In genomic region chr4:141259413-141259812, GRCm38 (mm10) we compare ENCODE assay signal across 26 mouse cellular contexts. TPM values are rescaled to one million over a fixed set of nuclear protein-coding genes. Genes with fewer than 3 reads are reported as not detected.
DNase-seq lines count a peak whose midpoint lies in the region; ATAC-seq lines count a peak whose summit lies in the region.
"Had no signal": no experiment of that assay in that cellular context is flagged by ENCODE, and none has a peak within 500 bp of the region (broad histone marks: within the 10 kb centered on the region; RNA-seq: fewer than 3 reads in every experiment).

No protein-coding gene starts in this region.

- no peak overlapping the region for H3K9ac ChIP-seq in heart, embryonic 13.5 days
- H3K9ac ChIP-seq in lung, embryonic 16.5 days (ENCODE audit: low read length), result 0 out of 2 replicates have a peak overlapping the region, but pooled peaks have one; percentile 50
- 0 out of 2 replicates have a peak overlapping the region, but pooled peaks have one; percentile 6 for H3K9ac ChIP-seq in stomach, embryonic 16.5 days (ENCODE audit: low read length)
- no peak overlapping the region for H3K9ac ChIP-seq in hindbrain, embryonic 11.5 days (ENCODE audit: low read depth, low read length)
- H3K9ac ChIP-seq in forebrain, embryonic 14.5 days (ENCODE audit: low read length), result no peak overlapping the region
- H3K9ac ChIP-seq: forebrain, embryonic 13.5 days; hindbrain, embryonic 14.5 days; midbrain, embryonic 12.5 days had no signal

- 70% methylated on average over 12 of the region's 12 CpGs for WGBS in heart, embryonic 13.5 days
- 66% methylated on average over 12 of the region's 12 CpGs for WGBS in lung, embryonic 16.5 days
- 73% methylated on average over 12 of the region's 12 CpGs for WGBS in stomach, embryonic 16.5 days
- 84% methylated on average over 12 of the region's 12 CpGs for WGBS in hindbrain, embryonic 11.5 days
- WGBS in forebrain, embryonic 14.5 days, result 79% methylated on average over 12 of the region's 12 CpGs

- H3K4me3 ChIP-seq in heart, embryonic 13.5 days, result peak overlapping the region; percentile 16; the same call in 1 of the 2 replicates
- H3K4me3 ChIP-seq in lung, embryonic 16.5 days (ENCODE audit: low read length), result no peak overlapping the region; the same call in 1 of the 2 replicates
- no peak overlapping the region for H3K4me3 ChIP-seq in stomach, embryonic 16.5 days (replicated peaks; ENCODE audit: low read length)
- no peak overlapping the region for H3K4me3 ChIP-seq in hindbrain, embryonic 11.5 days (ENCODE audit: low read depth, low read length)
- H3K4me3 ChIP-seq in forebrain, embryonic 14.5 days (ENCODE audit: low read depth, low read length), result no peak overlapping the region
- H3K4me3 ChIP-seq: forebrain, embryonic 13.5 days; midbrain, embryonic 12.5 days had no signal

- no peaks in the 10 kb centered on the region; the same call in 1 of the 2 replicates for H3K27me3 ChIP-seq in heart, embryonic 13.5 days (replicated peaks)
- H3K27me3 ChIP-seq in lung, embryonic 16.5 days (ENCODE audit: control insufficient read depth, insufficient read depth, low read depth, low read length), result no peaks in the 10 kb centered on the region
- H3K27me3 ChIP-seq in stomach, embryonic 16.5 days (ENCODE audit: control insufficient read depth, insufficient read depth, low read length), result no peaks in the 10 kb centered on the region
- H3K27me3 ChIP-seq in hindbrain, embryonic 11.5 days (ENCODE audit: control insufficient read depth, insufficient read depth, low read length), result no peaks in the 10 kb centered on the region
- no peaks in the 10 kb centered on the region for H3K27me3 ChIP-seq in forebrain, embryonic 14.5 days (replicated peaks; ENCODE audit: control insufficient read depth, insufficient read depth, low read length)
- H3K27me3 ChIP-seq: forebrain, embryonic 13.5 days; midbrain, embryonic 12.5 days had no signal

- H3K4me1 ChIP-seq in heart, embryonic 13.5 days, result 0 out of 2 replicates have a peak, but pooled peaks cover 7% of the 10 kb centered on the region
- peaks cover 13% of the 10 kb centered on the region for H3K4me1 ChIP-seq in lung, embryonic 16.5 days (replicated peaks; ENCODE audit: control insufficient read depth, insufficient read depth, low read length)
- peaks cover 22% of the 10 kb centered on the region; the same call in 1 of the 2 replicates for H3K4me1 ChIP-seq in stomach, embryonic 16.5 days (ENCODE audit: control insufficient read depth, insufficient read depth, low read length)
- H3K4me1 ChIP-seq in hindbrain, embryonic 11.5 days (replicated peaks; ENCODE audit: control insufficient read depth, insufficient read depth, low read length), result no peaks in the 10 kb centered on the region
- no peaks in the 10 kb centered on the region for H3K4me1 ChIP-seq in forebrain, embryonic 14.5 days (ENCODE audit: control insufficient read depth, insufficient read depth, low read length)
- H3K4me1 ChIP-seq: midbrain, embryonic 12.5 days had no signal

- no peaks in the 10 kb centered on the region for H3K36me3 ChIP-seq in heart, embryonic 13.5 days
- H3K36me3 ChIP-seq in lung, embryonic 16.5 days (ENCODE audit: control insufficient read depth, insufficient read depth, low read length), result peaks cover 9% of the 10 kb centered on the region
- H3K36me3 ChIP-seq in stomach, embryonic 16.5 days (ENCODE audit: control insufficient read depth, insufficient read depth, low read length), result peaks cover 5% of the 10 kb centered on the region; the same call in 1 of the 2 replicates
- no peaks in the 10 kb centered on the region for H3K36me3 ChIP-seq in hindbrain, embryonic 11.5 days (ENCODE audit: control insufficient read depth, insufficient read depth, low read length)
- H3K36me3 ChIP-seq in forebrain, embryonic 14.5 days (ENCODE audit: control insufficient read depth, insufficient read depth, low read length), result no peaks in the 10 kb centered on the region
- H3K36me3 ChIP-seq: G1E; heart, embryonic 10.5 days; midbrain, embryonic 12.5 days had no signal

- no peak overlapping the region for H3K27ac ChIP-seq in heart, embryonic 13.5 days (replicated peaks)
- peak overlapping the region; percentile 59; the same call in 1 of the 2 replicates for H3K27ac ChIP-seq in lung, embryonic 16.5 days (ENCODE audit: low read length)
- 0 out of 2 replicates have a peak overlapping the region, but pooled peaks have one; percentile 47 for H3K27ac ChIP-seq in stomach, embryonic 16.5 days (ENCODE audit: low read length)
- no peak overlapping the region for H3K27ac ChIP-seq in hindbrain, embryonic 11.5 days (ENCODE audit: low read depth, low read length)
- H3K27ac ChIP-seq in forebrain, embryonic 14.5 days (ENCODE audit: low read depth, low read length), result no peak overlapping the region
- H3K27ac ChIP-seq: forebrain, embryonic 13.5 days; heart, embryonic 10.5 days; hindbrain, embryonic 14.5 days; midbrain, embryonic 12.5 days had no signal

- ATAC-seq in heart, embryonic 13.5 days (ENCODE audit: extremely low read depth, insufficient number of reproducible peaks, low FRiP score, low TSS enrichment), result no peak
- no peak for ATAC-seq in lung, embryonic 16.5 days (ENCODE audit: low read depth)
- ATAC-seq in stomach, embryonic 16.5 days (ENCODE audit: insufficient read depth, low FRiP score), result no peak
- no peak for ATAC-seq in hindbrain, embryonic 11.5 days (ENCODE audit: low FRiP score)
- no peak for ATAC-seq in forebrain, embryonic 14.5 days
- ATAC-seq: activated CD4-positive, CD25-positive, alpha-beta regulatory T cell, adult 4 months; CD4-positive, CD25-positive, alpha-beta regulatory T cell, adult 4 months; inflammation-experienced regulatory T-cells, adult 6 months had no signal

- DNase-seq in heart, postnatal 25 days (ENCODE audit: low spot score), result no peak
- DNase-seq in lung, postnatal 4 days, result no peak
- DNase-seq in fibroblast of lung, adult 2 months (ENCODE audit: low read depth), result peak; percentile 49
- DNase-seq in hindbrain, embryonic 11.5 days (ENCODE audit: low spot score), result no peak
- no peak for DNase-seq in forebrain, embryonic 14.5 days (ENCODE audit: low spot score)
- DNase-seq: adrenal gland, adult 8-10 months; cerebellum, adult 8-10 months; kidney, adult 9 months; kidney, postnatal 14 days; left cerebral cortex, postnatal 4 days; right cerebral cortex, postnatal 14 days; thymus, postnatal 25 days had no signal

- 0 out of 2 replicates have a peak, but pooled peaks cover 7% of the 10 kb centered on the region for H3K9me3 ChIP-seq in heart, embryonic 13.5 days
- no peaks in the 10 kb centered on the region for H3K9me3 ChIP-seq in lung, embryonic 16.5 days (ENCODE audit: control insufficient read depth, low read length)
- no peaks in the 10 kb centered on the region for H3K9me3 ChIP-seq in stomach, embryonic 16.5 days (replicated peaks; ENCODE audit: control insufficient read depth, low read length)
- H3K9me3 ChIP-seq in hindbrain, embryonic 11.5 days (ENCODE audit: control insufficient read depth, low read length), result no peaks in the 10 kb centered on the region
- no peaks in the 10 kb centered on the region for H3K9me3 ChIP-seq in forebrain, embryonic 14.5 days (replicated peaks; ENCODE audit: control insufficient read depth, low read length)
- H3K9me3 ChIP-seq: forebrain, embryonic 13.5 days; G1E; heart, embryonic 10.5 days; midbrain, embryonic 12.5 days had no signal

- peak overlapping the region; percentile 55; the same call in 1 of the 2 replicates for H3K4me2 ChIP-seq in heart, embryonic 13.5 days
- H3K4me2 ChIP-seq in lung, embryonic 16.5 days (ENCODE audit: low read depth, low read length), result peak overlapping the region; percentile 54
- peak overlapping the region; percentile 47 for H3K4me2 ChIP-seq in stomach, embryonic 16.5 days (ENCODE audit: low read depth, low read length)
- H3K4me2 ChIP-seq in hindbrain, embryonic 11.5 days (replicated peaks; ENCODE audit: low read depth, low read length), result no peak overlapping the region
- no peak overlapping the region for H3K4me2 ChIP-seq in forebrain, embryonic 14.5 days (ENCODE audit: low read length)
- H3K4me2 ChIP-seq: liver, embryonic 11.5 days; midbrain, embryonic 12.5 days had no signal

- intact Hi-C loops in heart, postnatal 25 days (cut with DNase I), result no loop called here

RNA-seq across cellular contexts. Expression of gene Arhgef19, which starts 20.1 kb away (rescaled TPM):
- 2.2 and 3.1 TPM in 2 replicates for polyA plus RNA-seq in heart, embryonic 13.5 days (2015; fragmentation: Nextera tagmentation; extraction: Ambion mirVana)
- total RNA-seq in heart, postnatal 25 days (2021), result 10 to 100 TPM; 28.5 to 36.4 TPM
- polyA plus RNA-seq in lung, embryonic 16.5 days (2015; fragmentation: Nextera tagmentation; extraction: Ambion mirVana), result 17.7 and 18.0 TPM in 2 replicates
- 16.1 and 18.9 TPM in 2 replicates for polyA plus RNA-seq in stomach, embryonic 16.5 days (2015; fragmentation: Nextera tagmentation; extraction: Ambion mirVana)
- 2.1 and 3.1 TPM in 2 replicates for polyA plus RNA-seq in hindbrain, embryonic 11.5 days (2014; fragmentation: Nextera tagmentation; extraction: Ambion mirVana)
- polyA plus RNA-seq in forebrain, embryonic 14.5 days (2014; fragmentation: Nextera tagmentation; extraction: Ambion mirVana), result 0.65 and 1.1 TPM in 2 replicates
- total RNA-seq: G1E; megakaryocyte, adult 5-6 weeks; neutrophil, adult 5-6 weeks had no signal
- polyA plus RNA-seq: activated CD4-positive, CD25-positive, alpha-beta regulatory T cell, adult 4 months; CD4-positive, CD25-positive, alpha-beta regulatory T cell, adult 4 months; G1E; inflammation-experienced regulatory T-cells, adult 6 months had no signal

RNA-seq across cellular contexts. Expression of gene Epha2, which starts 41.6 kb away (rescaled TPM):
- polyA plus RNA-seq in heart, embryonic 13.5 days (2015; fragmentation: Nextera tagmentation; extraction: Ambion mirVana), result 4.0 and 4.3 TPM in 2 replicates
- 1 to 10 TPM; 6.8 to 7.7 TPM for total RNA-seq in heart, postnatal 25 days (2021)
- polyA plus RNA-seq in lung, embryonic 16.5 days (2015; fragmentation: Nextera tagmentation; extraction: Ambion mirVana), result 11.6 and 11.8 TPM in 2 replicates
- 9.5 and 12.1 TPM in 2 replicates for polyA plus RNA-seq in stomach, embryonic 16.5 days (2015; fragmentation: Nextera tagmentation; extraction: Ambion mirVana)
- polyA plus RNA-seq in hindbrain, embryonic 11.5 days (2014; fragmentation: Nextera tagmentation; extraction: Ambion mirVana), result 0.82 and 1.1 TPM in 2 replicates
- polyA plus RNA-seq in forebrain, embryonic 14.5 days (2014; fragmentation: Nextera tagmentation; extraction: Ambion mirVana), result 0.58 and 0.64 TPM in 2 replicates
- total RNA-seq: G1E had no signal
- polyA plus RNA-seq: activated CD4-positive, CD25-positive, alpha-beta regulatory T cell, adult 4 months; G1E; inflammation-experienced regulatory T-cells, adult 6 months had no signal

RNA-seq across cellular contexts. Expression of gene Rsg1, which starts 45.7 kb away (rescaled TPM):
- 2.3 and 3.0 TPM in 2 replicates for polyA plus RNA-seq in heart, embryonic 13.5 days (2015; fragmentation: Nextera tagmentation; extraction: Ambion mirVana)
- total RNA-seq in heart, postnatal 25 days (2021), result under 1 TPM; 0.45 to 0.60 TPM
- 5.2 and 7.0 TPM in 2 replicates for polyA plus RNA-seq in lung, embryonic 16.5 days (2015; fragmentation: Nextera tagmentation; extraction: Ambion mirVana)
- 5.5 and 5.6 TPM in 2 replicates for polyA plus RNA-seq in stomach, embryonic 16.5 days (2015; fragmentation: Nextera tagmentation; extraction: Ambion mirVana)
- 6.3 and 6.8 TPM in 2 replicates for polyA plus RNA-seq in hindbrain, embryonic 11.5 days (2014; fragmentation: Nextera tagmentation; extraction: Ambion mirVana)
- 6.5 and 6.7 TPM in 2 replicates for polyA plus RNA-seq in forebrain, embryonic 14.5 days (2014; fragmentation: Nextera tagmentation; extraction: Ambion mirVana)

Comparison
In these comparisons a context has a peak if more than half of its experiments do, and no peak if none do; other contexts are left out.
1. H3K27ac ChIP-seq: peak in lung, embryonic 16.5 days (single experiment) and stomach, embryonic 16.5 days (single experiment); none in heart, embryonic 13.5 days (single experiment), hindbrain, embryonic 11.5 days (single experiment) and forebrain, embryonic 14.5 days (single experiment).
2. H3K4me2 ChIP-seq: peak in heart, embryonic 13.5 days (single experiment), lung, embryonic 16.5 days (single experiment) and stomach, embryonic 16.5 days (single experiment); none in hindbrain, embryonic 11.5 days (single experiment) and forebrain, embryonic 14.5 days (single experiment).
3. H3K9ac ChIP-seq: peak in lung, embryonic 16.5 days (single experiment) and stomach, embryonic 16.5 days (single experiment); none in heart, embryonic 13.5 days (single experiment), hindbrain, embryonic 11.5 days (single experiment) and forebrain, embryonic 14.5 days (single experiment).